Mouse (Mus musculus) right cerebral cortex, postnatal 4 days (tissue): ENCODE measurements around the gene Gpr6.

ENCODE experiments used
- DNase-seq: peaks from one replicate; pipeline ENCODE4 v3.0.0-alpha.2; 2022

Gpr6 gene

DNA sequence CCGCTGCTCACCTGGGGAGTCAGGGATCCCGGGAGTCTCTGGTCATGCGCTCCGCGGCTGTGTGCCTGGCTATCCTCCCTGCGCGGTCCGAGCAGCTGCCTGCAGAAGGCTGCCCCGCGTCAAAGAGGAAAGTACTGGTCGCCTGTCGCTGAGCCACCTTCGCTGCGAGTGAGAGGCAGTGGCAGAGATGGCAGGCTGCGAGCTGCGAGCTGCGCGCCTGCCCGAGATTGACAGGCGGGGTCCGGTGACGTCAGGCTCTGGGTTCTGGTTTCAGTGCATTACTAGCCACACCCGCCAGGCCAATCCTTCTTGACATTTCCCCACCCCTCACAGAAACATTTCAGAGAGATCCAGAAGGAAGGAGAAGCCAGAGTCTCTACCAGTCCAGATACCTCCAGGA lies at the start of gene Gpr6:
TSS of gene Gpr6 (minus strand) at position 170 of the 400 bp plus-strand sequence.
- DNase-seq, result peak; percentile 40

- no peak for DNase-seq
Measured at GRCm38 (mm10) chr10:41100060-41100459, 28.0 kb upstream of the Gpr6 start.

DNA sequence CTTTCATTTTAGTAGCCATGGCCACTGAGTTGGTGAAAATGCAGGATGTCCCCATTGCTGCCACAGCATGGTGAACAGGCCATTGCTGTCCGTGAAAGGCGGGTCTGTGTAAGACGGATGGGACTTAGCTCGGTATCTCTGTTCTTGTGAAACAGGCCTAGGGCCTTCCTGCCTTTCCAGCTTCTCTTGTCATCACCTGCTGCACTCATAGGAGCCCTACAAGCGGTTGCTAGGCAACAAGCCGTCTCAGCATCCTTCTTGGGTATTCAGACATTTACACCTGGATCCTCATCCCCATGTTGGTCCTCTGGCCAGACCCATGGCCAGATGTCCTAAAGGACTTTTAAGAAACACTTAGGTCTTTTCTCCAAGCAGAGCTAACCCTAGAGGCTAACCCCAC lies 26.1 kb upstream of the Gpr6 start:
- no peak for DNase-seq

DNA sequence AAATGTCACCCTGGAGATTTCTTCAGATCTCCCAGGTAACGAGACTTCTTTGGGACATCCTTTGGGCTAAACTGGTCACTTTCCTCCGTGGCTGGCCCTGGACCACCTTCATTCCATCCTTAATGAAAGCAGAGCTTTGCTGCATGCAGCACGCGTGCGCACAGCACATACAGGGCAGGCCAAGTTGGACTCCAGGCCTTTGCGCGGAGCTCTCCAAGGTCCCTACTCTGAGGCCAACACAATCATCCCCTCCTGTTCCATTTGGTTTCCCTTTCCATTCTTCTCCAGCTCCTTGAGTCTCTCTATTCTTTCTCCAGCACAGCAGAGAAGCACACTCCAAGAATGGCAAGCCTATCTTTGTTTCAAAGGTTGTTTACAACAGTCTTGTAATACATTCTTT lies 16.8 kb upstream of the Gpr6 start:
- DNase-seq, result no peak

GRCm38 (mm10) chr10:41071696-41072095 lies 389 bp downstream of the Gpr6 start:
- peak; percentile 33 for DNase-seq

DNA sequence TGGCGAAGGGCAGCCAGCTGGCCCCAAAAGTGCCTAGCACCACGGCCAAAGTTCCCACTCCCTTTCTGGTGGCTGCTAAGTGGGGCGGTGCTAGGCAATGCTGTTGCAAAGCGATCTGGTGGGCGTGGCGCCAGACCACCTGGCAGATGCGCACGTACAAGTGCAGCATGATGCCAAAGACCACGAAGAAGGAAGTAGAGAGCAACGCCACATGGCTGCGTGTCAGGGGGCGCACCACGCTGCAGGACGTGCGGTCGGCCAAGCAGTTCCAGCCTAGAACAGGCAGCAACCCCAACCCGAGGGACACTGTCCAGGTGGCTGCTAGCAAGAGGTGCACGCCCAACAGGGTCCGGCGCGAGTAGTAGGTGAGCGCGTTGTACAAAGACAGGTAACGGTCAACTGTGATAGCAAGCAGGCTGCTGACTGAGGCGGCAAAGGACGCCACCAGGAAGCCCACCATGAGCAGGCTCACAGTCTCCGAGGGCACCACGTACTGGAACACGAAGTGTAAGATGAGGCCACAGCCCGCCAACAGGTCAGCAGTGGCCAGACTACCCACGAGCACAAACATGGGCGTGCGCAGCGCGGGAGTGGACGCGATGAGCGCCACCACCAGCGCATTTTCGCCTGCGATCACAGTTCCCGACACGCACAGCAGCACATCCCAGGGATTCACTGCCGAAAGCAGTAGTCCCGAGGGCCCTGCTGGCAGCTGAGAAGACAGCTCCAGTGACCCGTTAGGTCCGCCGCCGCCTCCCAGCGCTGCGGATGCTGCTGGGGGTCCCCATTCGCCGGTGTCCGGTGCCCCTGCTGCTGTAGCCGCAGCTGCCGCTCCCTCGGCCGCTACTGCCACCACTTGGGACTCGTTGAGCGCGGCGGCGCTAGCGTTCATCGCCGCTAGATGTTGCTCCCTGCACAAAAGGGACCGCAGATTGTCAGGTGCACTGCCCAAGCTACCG lies 1.1 kb downstream of the Gpr6 start:
- DNase-seq, result peak; percentile 63

DNA sequence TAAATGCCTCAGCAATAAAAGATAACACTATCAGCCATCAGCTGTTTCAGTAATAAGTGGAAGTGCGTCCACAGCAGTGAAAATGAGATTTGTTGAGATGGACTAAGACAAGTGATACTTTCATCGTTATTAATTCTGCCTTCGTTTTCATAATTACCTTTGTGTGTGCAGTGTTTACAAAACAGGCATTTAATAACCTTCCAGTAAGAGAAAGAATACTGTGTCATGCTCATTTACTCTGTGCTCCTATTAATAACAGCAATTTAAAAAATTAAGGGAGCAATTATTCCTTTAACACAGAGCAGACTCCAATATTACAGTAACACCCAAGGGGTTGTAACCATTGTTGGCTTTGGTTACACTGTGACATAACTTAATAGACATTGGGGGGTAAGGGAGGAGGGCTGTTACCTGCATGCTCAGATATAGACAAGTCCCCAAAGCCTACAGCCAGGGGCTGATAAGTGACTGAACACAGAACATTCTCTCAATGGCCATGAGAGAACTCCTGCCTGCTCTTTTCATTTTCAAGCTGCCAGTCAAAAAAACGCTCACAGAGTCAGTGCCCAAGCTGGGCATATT lies 11.7 kb downstream of the Gpr6 start:
- no peak for DNase-seq

DNA sequence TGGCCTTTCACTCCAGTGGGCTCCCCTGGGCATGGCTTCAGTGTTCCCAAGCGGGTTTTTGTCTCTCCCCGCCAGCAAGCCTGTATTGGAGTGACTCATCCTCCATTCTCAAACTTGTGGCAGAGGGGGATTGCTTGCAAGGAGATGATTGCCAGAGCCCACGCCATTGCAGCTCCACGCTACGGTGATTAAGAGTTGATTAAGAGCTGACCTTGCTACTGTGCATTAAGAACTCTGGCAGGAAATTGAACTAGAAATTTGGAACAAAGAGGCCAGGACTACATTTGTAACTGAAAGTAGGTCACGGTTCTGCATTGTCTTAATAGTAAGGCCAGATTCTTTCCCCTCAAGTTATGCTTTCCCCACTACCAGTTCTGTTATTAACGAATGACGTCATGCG lies 16.5 kb downstream of the Gpr6 start:
- DNase-seq, result no peak

DNA sequence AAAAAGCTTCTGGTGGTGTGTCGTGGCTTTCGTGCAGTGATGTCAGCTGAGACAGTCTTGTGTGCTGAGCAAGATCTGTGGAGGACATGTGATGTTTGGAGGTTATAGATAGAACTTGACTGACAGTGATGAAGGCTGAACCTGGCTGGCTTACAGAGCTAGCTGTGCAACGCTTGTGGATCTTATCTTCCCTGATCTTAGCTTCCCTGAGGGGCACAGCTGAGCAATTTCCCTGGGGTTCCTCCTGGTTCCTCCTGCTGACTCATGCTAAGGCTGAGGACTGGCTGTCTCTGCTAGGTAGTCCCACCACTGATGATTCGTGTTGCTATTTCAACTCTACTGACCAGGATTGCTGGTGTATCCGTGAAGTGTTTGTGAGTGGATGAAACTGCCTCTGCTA lies 18.1 kb downstream of the Gpr6 start:
- no peak for DNase-seq

DNA sequence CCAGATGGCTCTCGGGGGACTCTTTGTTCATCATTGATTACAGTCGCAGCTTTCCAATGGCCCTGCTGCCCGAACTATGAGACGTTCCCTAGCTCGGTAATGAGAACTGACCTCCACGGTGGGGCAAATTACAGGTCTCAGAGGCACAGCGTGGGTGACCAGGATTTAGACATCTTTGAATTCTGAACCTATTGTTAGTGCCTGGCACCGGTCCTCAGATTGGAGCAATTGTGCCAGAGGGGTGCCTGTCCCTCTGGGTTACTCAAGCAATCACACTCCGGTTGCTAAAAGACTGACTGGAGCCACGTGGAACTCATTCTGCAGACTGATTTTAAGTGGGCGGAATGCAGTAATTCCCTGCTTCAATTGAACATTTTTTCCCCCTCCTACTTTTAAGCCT lies 29.8 kb downstream of the Gpr6 start:
- DNase-seq, result no peak

DNA sequence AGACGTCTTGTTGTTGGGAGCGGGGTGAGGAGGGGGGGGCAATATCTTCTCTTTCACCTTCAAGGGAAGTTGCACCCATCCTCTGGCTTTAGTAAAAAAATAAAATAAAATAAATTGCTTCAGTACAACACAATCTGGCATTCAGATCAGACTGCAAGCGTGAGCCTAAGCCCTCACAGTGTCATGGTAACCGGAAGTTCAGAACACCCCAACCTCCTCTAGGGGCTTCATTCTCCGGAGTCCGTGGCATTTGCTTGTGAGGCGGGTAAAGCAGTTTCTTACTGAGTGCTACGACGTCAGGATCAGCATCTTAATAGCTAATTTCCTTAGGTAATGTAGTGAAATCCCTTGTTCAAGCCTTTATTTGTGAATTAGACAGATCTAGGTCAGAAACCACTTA lies 30.6 kb downstream of the Gpr6 start:
- no peak for DNase-seq

DNA sequence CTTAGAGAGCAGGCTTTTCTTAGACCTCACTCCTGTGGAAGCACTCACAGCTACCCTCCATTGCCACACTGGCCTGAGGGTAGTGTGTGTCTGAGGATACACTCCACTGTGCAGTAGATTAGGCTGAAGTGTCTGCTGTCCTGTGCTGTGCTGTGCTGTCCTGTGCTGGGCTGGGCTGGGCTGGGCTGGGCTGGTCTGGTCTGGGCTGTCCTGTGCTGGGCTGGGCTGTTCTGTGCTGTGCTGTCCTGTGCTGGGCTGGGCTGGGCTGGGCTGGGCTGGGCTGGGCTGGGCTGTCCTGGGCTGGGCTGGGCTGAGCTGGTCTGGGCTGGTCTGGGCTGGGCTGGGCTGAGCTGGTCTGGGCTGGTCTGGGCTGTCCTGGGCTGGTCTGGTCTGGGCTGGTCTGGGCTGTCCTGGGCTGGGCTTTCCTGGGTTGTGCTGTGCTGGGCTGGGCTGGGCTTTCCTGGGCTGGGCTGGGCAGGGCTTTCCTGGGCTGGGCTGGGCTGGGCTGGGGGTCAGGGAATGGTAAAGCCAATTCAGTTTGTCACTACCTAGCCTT lies 31.5 kb downstream of the Gpr6 start:
- no peak for DNase-seq

DNA sequence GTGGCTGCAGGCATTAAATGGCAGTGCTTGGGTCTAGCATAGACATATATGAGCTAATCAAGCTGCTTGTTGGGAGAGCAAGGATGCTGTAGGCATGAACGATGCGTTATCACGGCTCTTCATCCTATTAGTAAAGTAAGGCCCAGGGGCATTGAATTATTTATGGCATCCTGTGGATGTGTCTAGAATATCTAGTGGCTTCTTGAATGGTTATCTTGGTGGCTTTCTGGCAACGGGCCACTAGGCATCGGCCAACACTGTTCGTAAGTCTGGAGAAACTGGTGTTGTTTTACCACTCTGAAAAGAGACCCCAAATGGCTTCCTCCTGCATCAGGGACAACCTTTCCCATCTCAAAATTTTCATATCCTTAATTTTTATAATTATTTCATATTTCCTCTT lies 33.6 kb downstream of the Gpr6 start:
- no peak for DNase-seq

GRCm38 (mm10) chr10:41037722-41038121 lies 34.4 kb downstream of the Gpr6 start:
- DNase-seq, result peak; percentile 61

DNA sequence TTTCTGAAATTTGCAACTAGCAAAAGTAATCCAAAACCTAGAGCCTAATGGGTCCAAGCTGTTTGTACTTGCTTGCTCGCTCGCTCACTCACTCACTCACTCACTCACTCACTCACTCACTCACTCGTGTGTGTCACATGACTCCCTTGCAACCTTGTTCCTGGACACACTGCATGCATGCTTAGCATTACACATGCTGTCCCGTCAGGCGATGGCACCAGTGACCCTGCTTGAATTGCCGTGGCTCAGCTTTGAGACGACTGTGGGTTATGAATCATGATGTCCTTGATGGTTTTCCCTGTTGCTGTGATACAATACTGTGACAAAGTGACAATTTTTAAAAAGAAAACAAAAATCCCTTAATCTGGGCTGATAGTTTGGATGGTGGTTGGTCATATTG lies 39.3 kb downstream of the Gpr6 start:
- DNase-seq, result no peak

GRCm38 (mm10) chr10:41024860-41025259 lies 47.2 kb downstream of the Gpr6 start:
- no peak for DNase-seq

DNA sequence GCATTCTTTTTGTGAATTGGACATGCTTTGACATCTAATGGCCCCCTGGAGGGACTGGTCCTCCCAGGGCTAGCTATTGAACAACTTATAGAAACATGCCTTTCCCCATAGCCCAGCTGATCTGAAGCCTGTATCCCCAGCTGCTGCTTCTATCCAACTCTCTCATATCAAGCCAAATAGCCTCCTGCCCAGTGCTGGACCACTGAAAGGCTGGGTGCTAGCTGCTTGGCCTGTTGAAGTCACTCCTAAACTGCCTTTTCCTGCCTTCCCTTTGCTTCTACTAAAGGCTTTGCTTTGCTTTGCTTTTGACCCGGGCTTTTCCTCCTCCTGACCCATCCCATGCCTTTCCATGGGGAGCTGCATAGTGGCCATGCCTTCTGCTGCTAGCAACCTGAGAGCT lies 47.7 kb downstream of the Gpr6 start:
- no peak for DNase-seq

DNA sequence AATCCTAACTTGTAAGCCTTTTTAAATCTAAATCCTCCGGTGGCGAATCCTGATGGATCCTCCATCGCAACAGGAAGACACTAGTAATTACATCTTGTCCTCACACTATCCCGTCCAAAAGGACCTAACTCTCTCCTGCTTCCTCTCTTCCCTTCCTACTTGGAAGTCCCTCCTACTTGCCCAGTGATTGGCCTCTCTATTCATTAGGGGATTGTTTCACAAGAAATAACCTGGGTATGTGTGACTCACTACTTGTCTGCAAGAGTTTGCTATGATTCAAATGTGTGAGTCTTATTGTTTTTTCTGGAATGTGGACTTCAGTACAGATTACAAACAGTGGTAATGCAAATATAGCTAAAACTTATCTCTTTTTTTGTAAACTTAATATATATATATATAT lies 49.9 kb downstream of the Gpr6 start:
- DNase-seq, result no peak
